Mouse (Mus musculus) lung, adult 2 months (tissue): ENCODE measurements around the gene Brat1.

Experiments used
- CTCF ChIP-seq: fragments of 200-500 bp; IDR thresholded peaks from 2 replicates; pipeline ENCODE4 v1.5.1; 2011; ENCODE audit warnings: mild to moderate bottlenecking, low read length, control low read depth; ENCODE audit not compliant: insufficient read depth
- POLR2A ChIP-seq: fragments of 200-500 bp; IDR thresholded peaks from 2 replicates; pipeline ENCODE4 v1.6.1; 2011; ENCODE audit warnings: low read depth, mild to moderate bottlenecking, control low read depth, low read length, borderline replicate concordance; ENCODE audit errors: extremely low read depth

DNA sequence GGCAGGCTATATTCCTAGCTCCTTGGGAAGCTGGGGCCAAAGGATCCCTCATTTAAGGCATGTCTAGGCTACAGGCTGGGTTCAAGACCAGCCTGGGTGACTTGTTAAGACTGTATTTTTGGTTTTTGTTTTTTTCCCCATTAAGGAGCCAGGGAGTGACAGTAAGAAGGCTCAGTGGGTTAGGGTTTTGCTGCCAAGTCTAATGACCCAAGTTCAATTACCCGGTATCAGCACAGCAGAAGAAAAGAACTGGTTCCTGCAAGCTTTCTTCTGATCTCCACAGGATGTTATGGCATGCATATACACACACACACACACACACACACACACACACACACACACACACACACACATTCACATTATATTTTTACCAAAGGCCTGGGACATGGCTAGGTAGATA lies 44.4 kb upstream of the Brat1 start:
- TF ChIP-seq POLR2A (no peak), CTCF (no peak)
